Mouse (Mus musculus) T-helper 1 cell (primary cell): Measurements from ENCODE around the gene Rrad.

Source experiments
- in situ Hi-C: fragments of 300-600 bp; cut with MboI, MseI; formaldehyde crosslinking; loops from one replicate; pipeline ENCODE4 v1.15.1; 2025; ENCODE audit warnings: high pct_unique_total_duplicates

Gene Rrad

GRCm38 (mm10) chr8:104630981-104631663 is at the start of gene Rrad:
Gene Rrad (minus strand): TSS chr8:104631327.
- in situ Hi-C loops: loop anchor here (10.0 to 25.0 kb wide), 2 partner anchors 631 to 864 kb away; partner anchors contain the start of genes B3gnt9, Fbxl8, Hsf4 and Tradd

DNA sequence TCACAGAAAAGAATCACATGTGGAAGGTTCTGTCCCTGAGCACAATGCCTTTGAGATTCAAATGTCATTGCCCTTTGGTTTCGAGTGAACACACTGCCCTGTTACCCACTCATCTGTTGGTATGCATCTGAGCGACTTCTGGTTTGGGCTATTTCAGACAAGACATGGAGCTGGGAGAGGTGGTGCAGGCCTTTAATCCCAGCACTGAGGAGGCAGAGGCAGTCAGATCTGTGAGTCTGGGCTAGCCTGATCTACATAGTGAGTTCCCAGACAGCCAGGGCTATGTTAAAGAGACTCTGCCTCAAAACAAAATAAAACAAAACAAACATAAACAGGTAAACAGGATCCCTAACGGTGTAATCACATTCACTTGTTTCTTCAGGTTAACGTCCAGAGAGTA is 24.5 kb upstream of the Rrad start:
- in situ Hi-C loops: no loop called here

DNA sequence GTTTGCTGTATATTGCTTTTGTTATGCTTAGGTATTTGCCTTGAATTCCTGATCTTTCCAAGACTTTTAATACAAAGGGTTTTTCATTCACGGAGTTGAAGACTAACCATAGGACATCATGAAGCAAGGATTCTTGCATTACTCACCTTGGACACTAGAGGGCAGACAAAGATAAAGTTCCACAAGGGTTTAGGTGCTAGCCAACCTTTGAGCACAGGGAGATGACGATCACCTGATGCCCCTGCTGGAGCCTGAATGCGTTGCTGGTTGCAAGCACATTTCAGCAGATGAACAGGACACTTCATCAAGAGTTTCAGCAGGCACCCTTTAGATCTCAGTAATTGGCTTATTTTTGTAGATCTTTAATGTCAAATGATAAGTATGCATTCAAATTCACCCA is 23.9 kb upstream of the Rrad start:
- in situ Hi-C loops: no loop called here

DNA sequence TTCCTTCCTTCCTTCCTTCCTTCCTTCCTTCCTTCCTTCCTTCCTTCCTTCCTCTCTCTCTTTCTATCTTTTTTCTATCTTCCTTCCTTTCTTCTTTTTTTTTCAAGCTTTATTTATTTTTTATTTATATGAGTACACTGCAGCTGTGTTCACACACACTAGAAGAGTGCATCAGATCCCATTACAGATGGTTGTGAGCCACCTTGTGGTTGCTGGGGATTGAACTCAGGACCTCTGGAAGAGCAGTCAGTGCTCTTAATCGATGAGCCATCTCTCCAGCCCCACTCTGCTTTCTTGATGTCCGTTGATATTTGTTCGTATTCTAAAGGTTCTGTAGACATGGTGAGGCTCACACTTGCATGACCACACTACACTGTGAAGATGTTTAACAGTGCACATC is 13.1 kb upstream of the Rrad start:
- in situ Hi-C loops: loop anchor here (25.0 kb wide), 1 partner anchor 618 kb away; the partner anchor contains the start of genes B3gnt9, Fbxl8, Hsf4 and Tradd

- in situ Hi-C loops: loop anchor here (25.0 kb wide), 1 partner anchor 620 kb away; the partner anchor contains the start of genes B3gnt9, Fbxl8, Hsf4 and Tradd
These were observed 11.2 kb upstream of the Rrad start for GRCm38 (mm10) chr8:104642324-104642654.

GRCm38 (mm10) chr8:104641426-104642323 is 10.5 kb upstream of the Rrad start, which contains the start of gene Ciao2b:
Gene Ciao2b (minus strand): TSS chr8:104641965.
- in situ Hi-C loops: loop anchor here (25.0 kb wide), 1 partner anchor 621 kb away; the partner anchor contains the start of genes B3gnt9, Fbxl8, Hsf4 and Tradd

DNA sequence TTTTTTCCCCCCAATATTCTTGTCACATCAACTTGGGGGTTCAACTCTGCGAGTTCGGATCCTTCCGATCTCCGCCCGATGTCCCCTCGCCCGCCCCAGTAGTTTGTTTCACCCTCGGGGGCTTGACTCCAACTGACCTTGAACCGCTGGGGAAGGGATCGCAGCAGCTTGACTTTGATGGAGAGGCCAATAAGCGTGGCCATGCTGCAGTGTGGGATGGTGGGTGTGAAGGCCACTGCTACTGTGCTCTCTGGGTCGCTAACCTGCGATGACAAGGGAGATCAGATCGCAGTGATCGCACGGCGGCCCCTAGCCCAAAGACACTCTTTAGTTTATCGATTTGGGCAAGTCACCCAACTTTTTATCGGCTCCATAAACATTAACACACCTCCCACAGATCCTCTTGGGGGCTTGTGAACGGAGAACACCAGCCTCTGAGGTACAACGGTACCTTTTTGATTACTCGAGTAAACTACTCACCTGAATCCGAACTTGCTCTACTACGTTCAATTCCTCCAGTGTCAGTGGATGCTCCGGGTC is 9.8 kb upstream of the Rrad start:
- in situ Hi-C loops: loop anchor here (25.0 kb wide), 1 partner anchor 621 kb away; the partner anchor contains the start of genes B3gnt9, Fbxl8, Hsf4 and Tradd

DNA sequence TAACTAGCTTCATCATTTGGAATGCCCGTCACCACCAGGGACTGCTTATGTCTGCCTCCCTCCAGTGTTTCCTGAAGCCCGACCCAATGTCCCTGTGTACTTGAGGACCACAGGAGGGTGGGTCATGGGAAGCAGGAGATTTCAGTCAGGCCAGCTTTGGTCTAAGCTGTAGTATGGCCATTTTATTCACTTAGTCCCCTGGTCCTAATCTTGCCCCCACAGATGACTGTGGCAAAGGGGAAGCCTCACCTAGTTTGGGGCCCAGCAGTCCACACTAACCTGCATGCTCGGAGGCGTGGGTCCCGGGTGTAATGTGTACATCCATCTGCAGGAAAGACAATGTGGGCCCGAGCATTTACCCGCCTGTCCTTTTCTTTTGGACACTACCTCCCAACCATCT is 9.1 kb upstream of the Rrad start:
- in situ Hi-C loops: loop anchor here (25.0 kb wide), 1 partner anchor 622 kb away; the partner anchor contains the start of genes B3gnt9, Fbxl8, Hsf4 and Tradd

DNA sequence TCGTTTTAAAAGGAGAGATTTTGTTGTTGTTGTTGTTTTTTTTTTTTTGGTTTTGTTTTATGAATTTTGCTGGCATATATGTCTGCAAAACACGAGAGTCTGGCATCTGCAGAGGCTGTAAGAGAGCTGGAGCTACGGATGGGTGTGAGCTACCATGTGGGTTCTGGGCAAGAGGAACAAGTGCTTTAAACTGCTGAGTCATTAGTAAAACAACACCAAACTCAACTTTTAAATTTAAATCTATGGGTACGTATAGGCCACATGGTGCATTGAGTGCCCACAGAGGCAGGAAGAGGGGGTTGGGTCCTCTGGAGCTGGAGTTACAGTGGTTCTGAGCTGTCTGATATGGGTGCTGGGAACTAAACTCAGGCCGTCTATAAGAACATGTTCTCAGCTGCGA is 6.9 kb upstream of the Rrad start:
- in situ Hi-C loops: loop anchor here (10.0 to 25.0 kb wide), 2 partner anchors 624 to 857 kb away; partner anchors contain the start of genes B3gnt9, Fbxl8, Hsf4 and Tradd

GRCm38 (mm10) chr8:104635004-104635710 is 4.0 kb upstream of the Rrad start:
- in situ Hi-C loops: loop anchor here (10.0 to 25.0 kb wide), 2 partner anchors 627 to 860 kb away; partner anchors contain the start of genes B3gnt9, Fbxl8, Hsf4 and Tradd

DNA sequence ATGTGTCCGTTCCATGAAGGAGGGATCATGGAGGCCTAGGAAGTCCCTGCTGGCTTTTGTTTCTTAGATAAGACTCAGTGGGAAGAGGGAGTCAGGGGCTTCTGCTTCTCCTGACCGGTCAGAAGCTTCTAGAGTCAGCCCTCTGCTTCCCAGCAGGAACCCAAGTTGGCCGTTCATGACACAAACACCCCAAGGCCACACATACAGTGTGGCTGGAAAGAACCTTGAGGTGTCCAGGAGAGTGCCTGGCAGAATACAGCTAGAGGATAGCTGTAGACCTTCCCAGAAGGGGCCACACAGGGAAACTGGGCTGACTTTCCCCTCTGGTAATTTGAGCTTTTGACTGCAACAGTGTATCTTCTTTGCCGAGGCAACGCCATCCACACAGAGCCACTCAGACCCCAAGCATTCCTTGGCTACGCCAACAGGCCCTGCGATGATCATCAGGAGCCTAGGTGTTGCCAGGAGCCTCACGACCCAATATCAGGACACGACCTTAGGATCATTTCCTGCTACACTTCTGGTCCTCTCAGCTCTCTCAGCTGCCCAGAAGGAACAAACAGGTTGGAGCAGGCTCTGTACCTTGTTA is 2.1 kb upstream of the Rrad start:
- in situ Hi-C loops: loop anchor here (10.0 to 25.0 kb wide), 2 partner anchors 629 to 862 kb away; partner anchors contain the start of genes B3gnt9, Fbxl8, Hsf4 and Tradd

- in situ Hi-C loops: loop anchor here (10.0 to 25.0 kb wide), 2 partner anchors 630 to 862 kb away; partner anchors contain the start of genes B3gnt9, Fbxl8, Hsf4 and Tradd
These were observed 1.4 kb upstream of the Rrad start for GRCm38 (mm10) chr8:104632486-104632885.

DNA sequence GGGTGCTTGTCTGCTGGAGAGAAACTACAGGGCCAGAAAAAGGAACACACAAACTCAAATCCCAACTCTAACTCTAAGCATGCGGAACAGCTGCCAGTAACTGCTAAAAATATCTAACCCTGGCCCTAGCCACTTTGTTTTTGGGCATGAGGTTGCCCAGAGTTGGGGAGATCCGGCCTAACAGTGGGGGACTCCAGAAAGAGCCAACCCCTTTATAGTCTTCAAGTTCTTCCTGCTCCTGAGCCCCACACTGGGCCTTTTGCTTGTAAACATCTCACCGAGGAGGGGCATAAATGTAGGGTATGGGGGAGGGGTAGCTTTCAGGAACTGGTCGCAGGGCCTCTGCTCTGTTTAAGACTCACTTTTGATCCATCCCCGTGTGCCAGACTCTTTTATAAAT is 848 bp upstream of the Rrad start:
- in situ Hi-C loops: loop anchor here (10.0 to 25.0 kb wide), 2 partner anchors 630 to 863 kb away; partner anchors contain the start of genes B3gnt9, Fbxl8, Hsf4 and Tradd

GRCm38 (mm10) chr8:104630574-104630973 is 553 bp downstream of the Rrad start:
- in situ Hi-C loops: loop anchor here (10.0 to 25.0 kb wide), 2 partner anchors 632 to 864 kb away; partner anchors contain the start of genes B3gnt9, Fbxl8, Hsf4 and Tradd

- in situ Hi-C loops: loop anchor here (10.0 to 25.0 kb wide), 2 partner anchors 632 to 865 kb away; partner anchors contain the start of genes B3gnt9, Fbxl8, Hsf4 and Tradd
These were observed 1.0 kb downstream of the Rrad start for GRCm38 (mm10) chr8:104630111-104630479.

- in situ Hi-C loops: loop anchor here (10.0 to 25.0 kb wide), 2 partner anchors 633 to 865 kb away; partner anchors contain the start of genes B3gnt9, Fbxl8, Hsf4 and Tradd
These were observed 1.6 kb downstream of the Rrad start for GRCm38 (mm10) chr8:104629306-104630110.

DNA sequence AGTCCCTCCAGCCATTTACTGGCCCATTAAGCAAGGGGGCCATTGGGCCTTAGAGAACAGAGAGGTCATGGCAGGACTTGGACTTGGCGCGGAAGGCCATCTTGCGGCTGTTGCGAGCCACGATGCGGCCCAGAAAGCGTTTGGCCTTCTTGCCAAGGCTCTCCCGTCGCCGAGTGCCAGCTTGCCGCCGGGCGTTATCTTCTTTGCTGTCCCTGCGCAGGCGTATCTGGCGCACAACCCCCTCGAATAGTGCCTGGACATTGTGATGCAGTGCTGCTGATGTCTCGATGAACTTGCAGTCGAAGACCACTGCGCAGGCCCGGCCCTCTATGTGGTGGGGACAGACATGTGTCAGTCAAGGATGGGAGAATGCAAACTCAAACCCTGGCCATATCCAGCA is 2.7 kb downstream of the Rrad start:
- in situ Hi-C loops: loop anchor here (25.0 kb wide), 1 partner anchor 634 kb away; the partner anchor contains the start of genes B3gnt9, Fbxl8, Hsf4 and Tradd

DNA sequence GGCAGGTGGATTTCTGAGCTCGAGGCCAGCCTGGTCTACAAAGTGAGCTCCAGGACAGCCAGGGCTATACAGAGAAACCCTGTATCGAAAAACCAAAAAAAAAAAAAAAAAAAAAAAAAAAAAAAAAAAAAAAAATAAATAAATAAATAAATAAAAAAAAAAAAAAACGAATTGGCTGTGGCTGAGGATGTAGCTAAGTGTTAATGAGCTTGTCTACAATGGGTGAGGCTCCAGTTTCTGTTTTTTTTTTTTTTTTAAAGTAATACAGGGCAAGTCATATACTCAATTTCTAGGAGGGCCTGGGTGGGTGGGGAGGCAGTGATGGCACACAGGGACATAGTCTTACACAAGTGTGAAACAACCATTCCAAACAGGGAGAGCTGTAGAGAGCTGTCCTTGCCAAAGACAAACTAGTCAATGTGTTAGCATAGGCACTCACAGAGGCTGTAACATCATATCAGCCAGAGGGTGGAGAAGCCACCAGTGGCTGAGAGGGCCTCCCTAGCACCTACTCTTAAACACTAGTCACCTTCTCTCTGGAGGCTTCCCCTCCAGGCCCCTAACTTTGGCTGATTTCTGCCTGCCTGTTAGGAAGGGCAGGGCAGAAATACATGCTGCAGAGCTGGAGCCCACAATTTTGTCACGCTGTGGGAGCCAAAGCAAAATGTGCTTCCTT is 3.9 kb downstream of the Rrad start:
- in situ Hi-C loops: loop anchor here (25.0 kb wide), 1 partner anchor 635 kb away; the partner anchor contains the start of genes B3gnt9, Fbxl8, Hsf4 and Tradd
